Comparison of ENCODE assay signal across 9 mouse cellular contexts in genomic region chr19:29924638-29925258, GRCm38 (mm10). TPM values are rescaled to one million over a fixed set of nuclear protein-coding genes. Genes with fewer than 3 reads are reported as not detected.
A peak's percentile ranks its signal among the peaks of the same experiment; 100 is the strongest.
DNase-seq lines count a peak whose midpoint lies in the region; ATAC-seq lines count a peak whose summit lies in the region.
"Had no signal": no experiment of that assay in that cellular context is flagged by ENCODE, and none has a peak within 500 bp of the region (broad histone marks: within the 10 kb centered on the region; RNA-seq: fewer than 3 reads in every experiment).

Il33 (plus strand) TSS chr19:29925114.

- peak within 1 kb of the TSS; percentile 37 for H3K4me2 ChIP-seq in limb, embryonic 13.5 days (replicated peaks)
- peak within 1 kb of the TSS; percentile 42 for H3K4me2 ChIP-seq in heart, embryonic 12.5 days
- H3K4me2 ChIP-seq in lung, embryonic 16.5 days (ENCODE audit: low read depth, low read length): peak within 1 kb of the TSS; percentile 37
- peak within 1 kb of the TSS; percentile 32 for H3K4me2 ChIP-seq in stomach, embryonic 16.5 days (ENCODE audit: low read depth, low read length)

- no peaks in the 10 kb centered on the region for H3K36me3 ChIP-seq in limb, embryonic 13.5 days
- H3K36me3 ChIP-seq in limb, embryonic 10.5 days: no peaks in the 10 kb centered on the region
- H3K36me3 ChIP-seq in heart, embryonic 12.5 days: no peaks in the 10 kb centered on the region
- H3K36me3 ChIP-seq in lung, embryonic 16.5 days (ENCODE audit: control insufficient read depth, insufficient read depth, low read length): no peaks in the 10 kb centered on the region
- H3K36me3 ChIP-seq in stomach, embryonic 16.5 days (ENCODE audit: control insufficient read depth, insufficient read depth, low read length): no peaks in the 10 kb centered on the region
- H3K36me3 ChIP-seq: G1E had no signal

- H3K27ac ChIP-seq in limb, embryonic 13.5 days: no peak within 1 kb of the TSS
- H3K27ac ChIP-seq in limb, embryonic 10.5 days: no peak within 1 kb of the TSS
- H3K27ac ChIP-seq in heart, embryonic 12.5 days (ENCODE audit: poor library complexity, severe bottlenecking): no peak within 1 kb of the TSS
- H3K27ac ChIP-seq in lung, embryonic 16.5 days (ENCODE audit: low read length): no peak within 1 kb of the TSS
- peak within 1 kb of the TSS; percentile 62 for H3K27ac ChIP-seq in stomach, embryonic 16.5 days (ENCODE audit: low read length)

- no peak within 1 kb of the TSS for H3K4me3 ChIP-seq in limb, embryonic 13.5 days
- H3K4me3 ChIP-seq in limb, embryonic 10.5 days: no peak within 1 kb of the TSS
- H3K4me3 ChIP-seq in heart, embryonic 12.5 days: 0 out of 2 replicates have a peak within 1 kb of the TSS, but pooled peaks have one; percentile 12
- H3K4me3 ChIP-seq in lung, embryonic 16.5 days (ENCODE audit: low read length): no peak within 1 kb of the TSS
- H3K4me3 ChIP-seq in stomach, embryonic 16.5 days (replicated peaks; ENCODE audit: low read length): peak within 1 kb of the TSS; percentile 13

- H3K4me1 ChIP-seq in limb, embryonic 13.5 days: peaks cover 22% of the 10 kb centered on the region
- H3K4me1 ChIP-seq in limb, embryonic 10.5 days: peaks cover 7% of the 10 kb centered on the region
- H3K4me1 ChIP-seq in heart, embryonic 12.5 days (replicated peaks): peaks cover 26% of the 10 kb centered on the region
- H3K4me1 ChIP-seq in lung, embryonic 16.5 days (replicated peaks; ENCODE audit: control insufficient read depth, insufficient read depth, low read length): peaks cover 16% of the 10 kb centered on the region
- H3K4me1 ChIP-seq in stomach, embryonic 16.5 days (ENCODE audit: control insufficient read depth, insufficient read depth, low read length): peaks cover 21% of the 10 kb centered on the region

- 0 out of 2 replicates have a peak within 1 kb of the TSS, but pooled peaks have one; percentile 13 for H3K9ac ChIP-seq in limb, embryonic 13.5 days
- H3K9ac ChIP-seq in heart, embryonic 12.5 days: no peak within 1 kb of the TSS
- H3K9ac ChIP-seq in lung, embryonic 16.5 days (ENCODE audit: low read length): no peak within 1 kb of the TSS
- H3K9ac ChIP-seq in stomach, embryonic 16.5 days (ENCODE audit: low read length): no peak within 1 kb of the TSS

- no peaks in the 10 kb centered on the region for H3K9me3 ChIP-seq in limb, embryonic 13.5 days
- no peaks in the 10 kb centered on the region for H3K9me3 ChIP-seq in limb, embryonic 10.5 days (replicated peaks)
- no peaks in the 10 kb centered on the region for H3K9me3 ChIP-seq in heart, embryonic 12.5 days (replicated peaks)
- no peaks in the 10 kb centered on the region for H3K9me3 ChIP-seq in lung, embryonic 16.5 days (ENCODE audit: control insufficient read depth, low read length)
- no peaks in the 10 kb centered on the region for H3K9me3 ChIP-seq in stomach, embryonic 16.5 days (replicated peaks; ENCODE audit: control insufficient read depth, low read length)
- H3K9me3 ChIP-seq: G1E had no signal

- 34% methylated on average over 10 of the region's 10 CpGs for WGBS in limb, embryonic 13.5 days
- WGBS in limb, embryonic 10.5 days: 83% methylated on average over 10 of the region's 10 CpGs
- WGBS in heart, embryonic 12.5 days: 52% methylated on average over 10 of the region's 10 CpGs
- WGBS in lung, embryonic 16.5 days: 25% methylated on average over 10 of the region's 10 CpGs
- 17% methylated on average over 10 of the region's 10 CpGs for WGBS in stomach, embryonic 16.5 days

- no peak for DNase-seq in limb, embryonic 10.5 days (ENCODE audit: low spot score)
- DNase-seq in cerebellum, postnatal 25 days: peak; percentile 42 to 68
- DNase-seq in kidney, postnatal 36 days: peak; percentile 84 to 89
- no peak for DNase-seq in natural killer cell, adult 2 months (ENCODE audit: low spot score in 2 of 2)

- ATAC-seq in limb, embryonic 13.5 days (ENCODE audit: low FRiP score, low read depth): peak; percentile 78
- ATAC-seq in heart, embryonic 12.5 days (ENCODE audit: insufficient number of reproducible peaks, low FRiP score): no peak
- ATAC-seq in lung, embryonic 16.5 days (ENCODE audit: low read depth): peak; percentile 70
- ATAC-seq in stomach, embryonic 16.5 days (ENCODE audit: insufficient read depth, low FRiP score): peak; percentile 45; the same call in 1 of the 2 replicates

- no peaks in the 10 kb centered on the region for H3K27me3 ChIP-seq in limb, embryonic 13.5 days
- no peaks in the 10 kb centered on the region for H3K27me3 ChIP-seq in limb, embryonic 10.5 days (ENCODE audit: low read depth, poor library complexity, severe bottlenecking)
- H3K27me3 ChIP-seq in heart, embryonic 12.5 days (replicated peaks): no peaks in the 10 kb centered on the region
- H3K27me3 ChIP-seq in lung, embryonic 16.5 days (ENCODE audit: control insufficient read depth, insufficient read depth, low read depth, low read length): no peaks in the 10 kb centered on the region
- H3K27me3 ChIP-seq in stomach, embryonic 16.5 days (ENCODE audit: control insufficient read depth, insufficient read depth, low read length): no peaks in the 10 kb centered on the region

RNA-seq across cellular contexts. Expression of gene Il33, which starts in this region (rescaled TPM):
- 1.2 and 1.4 TPM in 2 replicates for polyA plus RNA-seq in limb, embryonic 13.5 days (2015; fragmentation: Nextera tagmentation; extraction: Ambion mirVana)
- polyA plus RNA-seq in limb, embryonic 10.5 days (2016; fragmentation: Nextera tagmentation; extraction: Ambion mirVana): 0.21 and 0.34 TPM in 2 replicates
- polyA plus RNA-seq in heart, embryonic 12.5 days (2016; fragmentation: Nextera tagmentation; extraction: Ambion mirVana): 5.3 and 5.5 TPM in 2 replicates
- 9.1 and 11.4 TPM in 2 replicates for polyA plus RNA-seq in lung, embryonic 16.5 days (2015; fragmentation: Nextera tagmentation; extraction: Ambion mirVana)
- polyA plus RNA-seq in stomach, embryonic 16.5 days (2015; fragmentation: Nextera tagmentation; extraction: Ambion mirVana): 14.9 and 15.0 TPM in 2 replicates

Comparison
In these comparisons a context has a peak if more than half of its experiments do, and no peak if none do; other contexts are left out.
1. H3K4me3 ChIP-seq: peak in heart, embryonic 12.5 days (single experiment) and stomach, embryonic 16.5 days (single experiment); none in limb, embryonic 13.5 days (single experiment), limb, embryonic 10.5 days (single experiment) and lung, embryonic 16.5 days (single experiment).
2. DNase-seq: peak in cerebellum, postnatal 25 days (2 of 2) and kidney, postnatal 36 days (2 of 2); none in limb, embryonic 10.5 days (single experiment) and natural killer cell, adult 2 months (0 of 2).
3. Peak in every context shown above with its lines, with median percentiles within 50 percentile points of each other: H3K4me2 ChIP-seq.